Mouse (Mus musculus): ENCODE data around the gene Cinp. TPM values are rescaled to one million over a fixed set of nuclear protein-coding genes. Genes with fewer than 3 reads are reported as not detected.

Cinp gene
- total RNA-seq (2014; rRNA removed) = 20.4 and 20.8 TPM in 2 replicates
- polyA plus RNA-seq (2012; rRNA removed) = 22.5 and 23.1 TPM in 2 replicates

DNA sequence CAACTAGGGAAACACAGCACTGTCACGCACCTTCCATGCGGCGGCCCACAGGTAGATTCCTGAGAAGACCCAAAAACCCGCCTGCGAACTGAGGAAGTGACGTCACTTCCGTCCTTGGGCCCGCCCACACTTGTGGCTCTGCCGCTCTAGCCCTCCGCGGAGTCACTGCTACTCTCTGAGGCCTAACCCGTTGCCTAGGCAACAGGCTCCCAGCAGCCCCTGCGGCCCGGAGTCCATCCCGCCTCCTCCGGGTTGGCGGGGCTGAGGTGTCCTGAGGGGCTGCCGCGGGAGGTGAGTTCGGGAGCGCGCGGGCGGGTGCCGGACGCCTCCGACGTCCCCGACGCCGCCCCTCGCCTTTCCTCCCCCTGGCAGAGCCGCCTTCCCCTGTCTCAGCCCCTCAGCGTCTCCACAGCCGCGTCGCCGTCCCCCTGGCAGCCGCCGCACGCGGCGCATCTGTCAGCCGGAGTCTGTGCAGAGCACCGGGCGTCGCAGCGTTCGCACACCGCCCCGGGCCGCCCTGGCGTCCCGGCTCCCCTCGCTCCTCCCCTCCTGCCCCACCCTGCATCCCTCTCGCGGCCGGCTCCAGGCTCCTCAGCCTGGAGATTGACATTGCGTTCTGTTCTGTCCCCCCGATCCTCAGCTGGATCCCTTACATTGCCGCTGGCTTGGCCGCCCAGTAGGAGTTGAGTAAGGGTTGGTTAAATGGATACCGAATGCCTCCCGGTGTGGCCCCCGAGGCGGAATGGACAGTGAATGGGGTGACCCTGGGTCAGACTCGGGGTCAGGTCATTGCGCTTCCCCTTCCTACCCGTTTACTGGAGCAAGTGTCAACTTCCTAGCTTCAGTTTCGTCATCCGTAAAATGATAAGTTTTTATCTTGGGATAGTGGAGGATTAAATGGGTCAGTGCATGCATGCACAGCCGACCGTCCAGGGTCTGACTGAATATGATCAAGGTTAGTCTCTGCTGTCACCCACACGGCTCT is at the start of gene Cinp, which contains the start of gene Tecpr2:
TSS of gene Cinp (minus strand) at position 110 of the 985 bp plus-strand sequence.
TSS of gene Tecpr2 (plus strand) at position 229 of the 985 bp plus-strand sequence.
- Histone ChIP-seq H3K79me2 (ENCODE audit: control insufficient read depth, insufficient read depth, low read length) (peaks cover 20% of the 10 kb centered on the region; the same call in 1 of the 2 replicates), H3K4me3 (ENCODE audit: insufficient read depth, low read depth, low read length) (peak within 1 kb of the TSS; percentile 73), H3K36me3 (ENCODE audit: control insufficient read depth, insufficient read depth, low read length) (no peaks in the 10 kb centered on the region), H3K27ac (replicated peaks; ENCODE audit: insufficient read depth, low read depth, low read length) (peak within 1 kb of the TSS; percentile 82), H3K4me1 (ENCODE audit: control insufficient read depth, insufficient read depth, low read length) (peaks cover 11% of the 10 kb centered on the region), H3K9ac (ENCODE audit: low read depth, low read length) (peak within 1 kb of the TSS; percentile 81), H3K27me3 (ENCODE audit: control insufficient read depth, insufficient read depth, low read length) (no peaks in the 10 kb centered on the region)
- under 1% methylated on average over 71 of the region's 74 CpGs for WGBS
- peak; percentile 88 for DNase-seq (ENCODE audit: extremely low read depth, low read depth, low spot score)
- TF ChIP-seq POLR2A (IDR thresholded peaks at IDR 0.05; ENCODE audit: extremely low read depth, insufficient read depth, low read length) (peak; percentile 32; the same call in 1 of the 2 replicates), CTCF (IDR thresholded peaks at IDR 0.05; ENCODE audit: low read depth, low read length) (no peak)

DNA sequence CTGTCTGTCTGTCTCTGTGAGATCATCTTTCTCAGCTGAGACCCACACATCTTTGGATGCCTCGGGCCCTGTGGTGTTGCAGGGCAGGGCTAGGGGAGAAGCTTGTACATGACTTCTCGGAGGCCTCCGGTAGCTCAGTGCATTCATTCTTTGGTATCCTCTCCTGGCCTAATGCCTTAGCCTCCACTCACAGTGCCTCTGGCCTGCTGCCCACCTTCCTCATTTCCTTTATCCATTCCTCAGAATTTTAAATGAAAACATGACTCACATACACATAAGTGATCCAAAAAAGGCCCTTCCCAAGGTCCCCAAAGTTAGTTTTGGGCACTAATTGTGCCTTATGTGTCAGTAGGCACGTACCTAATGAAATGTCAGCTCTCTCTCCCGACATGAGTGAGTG is 48.6 kb upstream of the Cinp start:
- Histone ChIP-seq H3K4me1 (ENCODE audit: control insufficient read depth, insufficient read depth, low read length) (no peaks in the 10 kb centered on the region), H3K27me3 (ENCODE audit: control insufficient read depth, insufficient read depth, low read length) (no peaks in the 10 kb centered on the region), H3K4me3 (ENCODE audit: insufficient read depth, low read depth, low read length) (no peak overlapping the region), H3K36me3 (ENCODE audit: control insufficient read depth, insufficient read depth, low read length) (peaks cover 7% of the 10 kb centered on the region; the same call in 1 of the 2 replicates), H3K79me2 (ENCODE audit: control insufficient read depth, insufficient read depth, low read length) (no peaks in the 10 kb centered on the region), H3K9ac (ENCODE audit: low read depth, low read length) (no peak overlapping the region), H3K27ac (replicated peaks; ENCODE audit: insufficient read depth, low read depth, low read length) (no peak overlapping the region)
- 91% methylated on average over 5 of the region's 5 CpGs for WGBS
- DNase-seq (ENCODE audit: extremely low read depth, low read depth, low spot score) = no peak
- no peak for TF ChIP-seq CTCF (IDR thresholded peaks at IDR 0.05; ENCODE audit: low read depth, low read length)
- TF ChIP-seq POLR2A (IDR thresholded peaks at IDR 0.05; ENCODE audit: extremely low read depth, insufficient read depth, low read length) = no peak

DNA sequence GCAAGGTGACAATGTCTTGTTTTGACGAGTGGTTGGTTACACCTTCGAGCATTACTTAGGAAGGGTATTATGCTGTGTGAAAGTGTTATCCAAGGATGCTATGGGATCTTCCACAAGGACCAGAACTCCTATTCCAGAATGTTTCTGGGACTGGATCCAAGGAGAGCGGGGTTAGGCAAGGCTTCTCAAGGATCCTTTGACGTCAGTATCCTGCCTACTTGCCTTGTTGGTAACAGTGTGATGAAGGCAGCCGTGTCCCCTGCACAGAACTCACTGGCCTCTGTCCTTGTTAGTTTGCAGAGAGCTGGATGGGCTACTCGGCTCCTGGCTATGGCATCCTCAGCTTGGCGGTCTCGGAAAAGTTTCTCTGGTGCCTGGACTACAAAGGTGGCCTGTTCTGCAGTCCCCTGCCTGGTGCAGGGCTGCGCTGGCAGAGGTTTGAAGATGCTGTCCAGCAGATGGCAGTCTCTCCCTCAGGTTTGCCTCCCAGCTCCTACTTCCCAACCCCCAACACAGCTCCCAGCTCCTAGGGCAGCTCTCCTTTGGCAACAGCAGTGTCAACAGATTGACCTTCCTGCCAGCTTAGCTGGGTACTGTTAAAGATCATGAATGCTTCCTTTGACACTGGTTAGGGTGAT is 47.2 kb upstream of the Cinp start:
- WGBS = 72% methylated on average over 9 of the region's 9 CpGs
- no peak overlapping the region for H3K27ac ChIP-seq (replicated peaks; ENCODE audit: insufficient read depth, low read depth, low read length)
- H3K9ac ChIP-seq (ENCODE audit: low read depth, low read length) = no peak overlapping the region
- TF ChIP-seq CTCF (IDR thresholded peaks at IDR 0.05; ENCODE audit: low read depth, low read length) = peak; percentile 98
- TF ChIP-seq POLR2A (IDR thresholded peaks at IDR 0.05; ENCODE audit: extremely low read depth, insufficient read depth, low read length) = no peak
- H3K36me3 ChIP-seq (ENCODE audit: control insufficient read depth, insufficient read depth, low read length) = peaks cover 9% of the 10 kb centered on the region; the same call in 1 of the 2 replicates
- H3K4me1 ChIP-seq (ENCODE audit: control insufficient read depth, insufficient read depth, low read length) = no peaks in the 10 kb centered on the region
- DNase-seq (ENCODE audit: extremely low read depth, low read depth, low spot score) = peak; percentile 87
- H3K27me3 ChIP-seq (ENCODE audit: control insufficient read depth, insufficient read depth, low read length) = no peaks in the 10 kb centered on the region
- H3K4me3 ChIP-seq (ENCODE audit: insufficient read depth, low read depth, low read length) = no peak overlapping the region
- no peaks in the 10 kb centered on the region for H3K79me2 ChIP-seq (ENCODE audit: control insufficient read depth, insufficient read depth, low read length)

DNA sequence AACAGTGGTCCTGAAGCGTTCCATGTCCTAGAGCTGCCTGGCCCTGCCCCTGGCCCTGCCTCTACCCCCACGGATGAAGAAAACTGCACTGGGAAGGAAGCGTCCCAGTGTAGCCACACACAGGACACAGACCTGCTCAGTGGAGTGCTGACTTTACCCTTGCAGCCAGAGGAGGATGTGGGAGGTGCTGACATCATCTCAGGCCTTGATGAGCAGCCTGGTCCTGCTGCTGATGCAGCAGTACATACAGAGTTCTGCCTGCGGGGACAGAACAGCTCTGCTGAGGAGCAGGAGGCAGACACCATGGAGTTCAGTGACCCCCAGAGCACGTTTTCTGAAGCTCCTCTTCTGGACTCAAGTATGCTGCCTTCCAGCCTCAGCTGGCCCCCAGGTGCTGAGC is 43.9 kb upstream of the Cinp start:
- Histone ChIP-seq H3K27ac (replicated peaks; ENCODE audit: insufficient read depth, low read depth, low read length) (0 out of 2 replicates have a peak overlapping the region, but pooled peaks have one; percentile 2), H3K4me3 (ENCODE audit: insufficient read depth, low read depth, low read length) (no peak overlapping the region), H3K9ac (ENCODE audit: low read depth, low read length) (no peak overlapping the region), H3K27me3 (ENCODE audit: control insufficient read depth, insufficient read depth, low read length) (no peaks in the 10 kb centered on the region), H3K4me1 (ENCODE audit: control insufficient read depth, insufficient read depth, low read length) (no peaks in the 10 kb centered on the region), H3K79me2 (ENCODE audit: control insufficient read depth, insufficient read depth, low read length) (no peaks in the 10 kb centered on the region), H3K36me3 (ENCODE audit: control insufficient read depth, insufficient read depth, low read length) (peaks cover 8% of the 10 kb centered on the region; the same call in 1 of the 2 replicates)
- 75% methylated on average over 5 of the region's 5 CpGs for WGBS
- DNase-seq (ENCODE audit: extremely low read depth, low read depth, low spot score) = peak; percentile 18
- TF ChIP-seq CTCF (IDR thresholded peaks at IDR 0.05; ENCODE audit: low read depth, low read length) = no peak
- TF ChIP-seq POLR2A (IDR thresholded peaks at IDR 0.05; ENCODE audit: extremely low read depth, insufficient read depth, low read length) = no peak

DNA sequence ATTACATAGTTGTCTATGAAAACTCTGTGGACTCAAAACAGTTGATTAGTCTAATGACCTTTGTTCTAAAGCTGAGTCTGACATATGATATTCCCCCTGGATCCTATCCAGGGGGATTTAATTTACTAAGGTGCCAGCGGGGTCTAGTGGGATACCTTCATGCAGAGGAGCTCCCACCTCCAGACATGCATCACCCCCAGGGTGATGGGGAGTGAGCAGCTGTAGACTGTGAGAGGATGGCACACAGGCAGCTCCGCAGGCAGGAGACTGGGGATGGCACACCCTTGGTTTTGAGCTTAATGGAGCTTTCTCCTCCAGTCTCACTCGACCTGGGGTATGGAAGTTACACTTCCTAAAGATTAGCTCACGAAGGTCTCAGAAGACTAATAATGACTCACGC is 32.6 kb upstream of the Cinp start:
- Histone ChIP-seq H3K79me2 (ENCODE audit: control insufficient read depth, insufficient read depth, low read length) (no peaks in the 10 kb centered on the region), H3K27me3 (ENCODE audit: control insufficient read depth, insufficient read depth, low read length) (no peaks in the 10 kb centered on the region), H3K36me3 (ENCODE audit: control insufficient read depth, insufficient read depth, low read length) (peaks cover 13% of the 10 kb centered on the region; the same call in 1 of the 2 replicates), H3K4me3 (ENCODE audit: insufficient read depth, low read depth, low read length) (no peak overlapping the region), H3K4me1 (ENCODE audit: control insufficient read depth, insufficient read depth, low read length) (no peaks in the 10 kb centered on the region), H3K9ac (ENCODE audit: low read depth, low read length) (no peak overlapping the region), H3K27ac (replicated peaks; ENCODE audit: insufficient read depth, low read depth, low read length) (no peak overlapping the region)
- WGBS = 92% methylated on average over 5 of the region's 5 CpGs
- TF ChIP-seq POLR2A (IDR thresholded peaks at IDR 0.05; ENCODE audit: extremely low read depth, insufficient read depth, low read length) (no peak), CTCF (IDR thresholded peaks at IDR 0.05; ENCODE audit: low read depth, low read length) (no peak)
- no peak for DNase-seq (ENCODE audit: extremely low read depth, low read depth, low spot score)

All from liver, adult 2 months (tissue).